Comparison of ENCODE assay signal across 19 mouse cellular contexts in genomic region chr19:21773621-21774020, GRCm38 (mm10). TPM values are rescaled to one million over a fixed set of nuclear protein-coding genes. Genes with fewer than 3 reads are reported as not detected.
DNase-seq lines count a peak whose midpoint lies in the region; ATAC-seq and TF ChIP-seq lines count a peak whose summit lies in the region.
"Had no signal": no experiment of that assay in that cellular context is flagged by ENCODE, and none has a peak within 500 bp of the region (broad histone marks: within the 10 kb centered on the region; RNA-seq: fewer than 3 reads in every experiment).

No protein-coding gene starts in this region.

- ATAC-seq in heart, embryonic 13.5 days (ENCODE audit: extremely low read depth, insufficient number of reproducible peaks, low FRiP score, low TSS enrichment), result no peak
- no peak for ATAC-seq in lung, postnatal 0 days
- ATAC-seq in stomach, postnatal 0 days (ENCODE audit: low FRiP score, low TSS enrichment), result peak; percentile 48
- ATAC-seq: activated CD4-positive, CD25-positive, alpha-beta regulatory T cell, adult 4 months; forebrain, embryonic 15.5 days had no signal

- H3K9me3 ChIP-seq in heart, embryonic 13.5 days, result no peaks in the 10 kb centered on the region
- no peaks in the 10 kb centered on the region for H3K9me3 ChIP-seq in lung, postnatal 0 days (ENCODE audit: low read length)
- no peaks in the 10 kb centered on the region for H3K9me3 ChIP-seq in stomach, postnatal 0 days (ENCODE audit: control insufficient read depth, low read length)
- H3K9me3 ChIP-seq: embryonic facial prominence, embryonic 12.5 days; forebrain, embryonic 15.5 days; hindbrain, embryonic 10.5 days had no signal

- DNase-seq in heart, postnatal 10 days, result no peak
- peak; percentile 39 for DNase-seq in lung, postnatal 0 days (ENCODE audit: low spot score)
- DNase-seq in lung, postnatal 10 days, result no peak
- peak; percentile 52 for DNase-seq in induced T-regulatory cell, adult 2 months (ENCODE audit: low read depth)
- no peak for DNase-seq in stomach, postnatal 0 days (ENCODE audit: low spot score)
- DNase-seq in adrenal gland, postnatal 36 days, result no peak
- no peak for DNase-seq in liver
- DNase-seq: adrenal gland, postnatal 25 days; cerebellum, adult 2 months; cerebellum, postnatal 25 days; gastrocnemius, postnatal 10 days; heart, postnatal 14 days; kidney, adult 18-20 months had no signal

- no peaks in the 10 kb centered on the region; the same call in 1 of the 2 replicates for H3K27me3 ChIP-seq in heart, embryonic 13.5 days (replicated peaks)
- H3K27me3 ChIP-seq in lung, postnatal 0 days (replicated peaks; ENCODE audit: insufficient read depth, low read length), result no peaks in the 10 kb centered on the region
- H3K27me3 ChIP-seq in stomach, postnatal 0 days (ENCODE audit: control insufficient read depth, insufficient read depth, low read length), result no peaks in the 10 kb centered on the region
- H3K27me3 ChIP-seq: forebrain, embryonic 15.5 days had no signal

- TF ChIP-seq EP300 in lung, postnatal 0 days (IDR thresholded peaks at IDR 0.05), result peak; percentile 45; the same call in 1 of the 2 replicates
- no peak for TF ChIP-seq EP300 in stomach, postnatal 0 days (optimal IDR thresholded peaks at IDR 0.05)

- WGBS in heart, embryonic 13.5 days, result 26% methylated on average over 6 of the region's 6 CpGs
- WGBS in lung, postnatal 0 days, result 50% methylated on average over 6 of the region's 6 CpGs
- 48% methylated on average over 6 of the region's 6 CpGs for WGBS in stomach, postnatal 0 days

- peaks cover 34% of the 10 kb centered on the region for H3K4me1 ChIP-seq in heart, embryonic 13.5 days
- H3K4me1 ChIP-seq in lung, postnatal 0 days (ENCODE audit: insufficient read depth, low read depth, low read length), result no peaks in the 10 kb centered on the region
- 0 out of 2 replicates have a peak, but pooled peaks cover 3% of the 10 kb centered on the region for H3K4me1 ChIP-seq in stomach, postnatal 0 days (replicated peaks; ENCODE audit: control insufficient read depth, insufficient read depth)

- TF ChIP-seq CTCF in lung, postnatal 0 days (IDR thresholded peaks at IDR 0.05), result no peak
- TF ChIP-seq CTCF in stomach, postnatal 0 days (IDR thresholded peaks at IDR 0.05; ENCODE audit: low read depth), result no peak

- H3K9ac ChIP-seq in heart, embryonic 13.5 days, result no peak overlapping the region
- no peak overlapping the region for H3K9ac ChIP-seq in lung, postnatal 0 days (replicated peaks; ENCODE audit: low read depth)
- H3K9ac ChIP-seq in stomach, postnatal 0 days (ENCODE audit: low read length), result no peak overlapping the region
- H3K9ac ChIP-seq: embryonic facial prominence, embryonic 12.5 days; forebrain, embryonic 15.5 days; hindbrain, embryonic 14.5 days had no signal

- 0 out of 2 replicates have a peak overlapping the region, but pooled peaks have one; percentile 13 for H3K27ac ChIP-seq in heart, embryonic 13.5 days (replicated peaks)
- no peak overlapping the region for H3K27ac ChIP-seq in lung, postnatal 0 days (ENCODE audit: low read length)
- no peak overlapping the region for H3K27ac ChIP-seq in stomach, postnatal 0 days (replicated peaks)
- H3K27ac ChIP-seq: embryonic facial prominence, embryonic 12.5 days; forebrain, embryonic 15.5 days; hindbrain, embryonic 10.5 days; hindbrain, embryonic 14.5 days had no signal

- no peak overlapping the region for H3K4me2 ChIP-seq in heart, embryonic 13.5 days
- no peak overlapping the region for H3K4me2 ChIP-seq in lung, postnatal 0 days (replicated peaks; ENCODE audit: low read depth, low read length)
- no peak overlapping the region for H3K4me2 ChIP-seq in stomach, postnatal 0 days (replicated peaks; ENCODE audit: low read depth)
- H3K4me2 ChIP-seq: embryonic facial prominence, embryonic 12.5 days; forebrain, embryonic 15.5 days; hindbrain, embryonic 14.5 days had no signal

- no peak overlapping the region for H3K4me3 ChIP-seq in heart, embryonic 13.5 days
- no peak overlapping the region for H3K4me3 ChIP-seq in lung, postnatal 0 days (ENCODE audit: low read depth, low read length)
- no peak overlapping the region for H3K4me3 ChIP-seq in stomach, postnatal 0 days (ENCODE audit: low read depth, low read length)
- H3K4me3 ChIP-seq: embryonic facial prominence, embryonic 12.5 days; forebrain, embryonic 15.5 days; hindbrain, embryonic 10.5 days had no signal

- intact Hi-C loops in heart, postnatal 10 days (cut with DNase I), result no loop called here

- H3K36me3 ChIP-seq in heart, embryonic 13.5 days, result no peaks in the 10 kb centered on the region
- H3K36me3 ChIP-seq in lung, postnatal 0 days (ENCODE audit: insufficient read depth, low read length), result no peaks in the 10 kb centered on the region
- H3K36me3 ChIP-seq in stomach, postnatal 0 days (ENCODE audit: control insufficient read depth, insufficient read depth, low read length), result no peaks in the 10 kb centered on the region
- H3K36me3 ChIP-seq: embryonic facial prominence, embryonic 12.5 days; forebrain, embryonic 15.5 days; hindbrain, embryonic 10.5 days had no signal

RNA-seq across cellular contexts. Expression of gene Cemip2, which starts 4.5 kb away (rescaled TPM):
- 55.2 and 58.9 TPM in 2 replicates for polyA plus RNA-seq in heart, embryonic 13.5 days (2015; fragmentation: Nextera tagmentation; extraction: Ambion mirVana)
- 10 to 100 TPM; 30.1 to 31.4 TPM for total RNA-seq in heart, postnatal 10 days (2021)
- 46.7 and 47.2 TPM in 2 replicates for polyA plus RNA-seq in lung, postnatal 0 days (2015; fragmentation: Nextera tagmentation; extraction: Ambion mirVana)
- 5.5 and 5.8 TPM in 2 replicates for polyA plus RNA-seq in stomach, postnatal 0 days (2015; fragmentation: Nextera tagmentation; extraction: Ambion mirVana)
- total RNA-seq in adrenal gland, postnatal 36 days (2021), result 10 to 100 TPM; 22.8 to 23.7 TPM

Comparison
In these comparisons a context has a peak if more than half of its experiments do, and no peak if none do; other contexts are left out.
1. DNase-seq: peak in lung, postnatal 0 days (single experiment) and induced T-regulatory cell, adult 2 months (single experiment); none in heart, postnatal 10 days (0 of 2), lung, postnatal 10 days (single experiment), stomach, postnatal 0 days (single experiment), adrenal gland, postnatal 36 days (0 of 2) and liver (single experiment).